Mouse (Mus musculus) olfactory bulb, adult 2 months (tissue): ENCODE results near the gene Lrg1.

Source experiments
- CTCF ChIP-seq: fragments of 200-500 bp; IDR thresholded peaks from 2 replicates; pipeline ENCODE4 v1.5.1; 2012; ENCODE audit warnings: low read depth, mild to moderate bottlenecking, low read length, moderate library complexity; ENCODE audit not compliant: insufficient read depth
- POLR2A ChIP-seq: fragments of 200-500 bp; IDR thresholded peaks from 2 replicates; pipeline ENCODE4 v1.6.1; 2012; ENCODE audit warnings: mild to moderate bottlenecking, low read depth, low read length, moderate library complexity; ENCODE audit not compliant: insufficient read depth

DNA sequence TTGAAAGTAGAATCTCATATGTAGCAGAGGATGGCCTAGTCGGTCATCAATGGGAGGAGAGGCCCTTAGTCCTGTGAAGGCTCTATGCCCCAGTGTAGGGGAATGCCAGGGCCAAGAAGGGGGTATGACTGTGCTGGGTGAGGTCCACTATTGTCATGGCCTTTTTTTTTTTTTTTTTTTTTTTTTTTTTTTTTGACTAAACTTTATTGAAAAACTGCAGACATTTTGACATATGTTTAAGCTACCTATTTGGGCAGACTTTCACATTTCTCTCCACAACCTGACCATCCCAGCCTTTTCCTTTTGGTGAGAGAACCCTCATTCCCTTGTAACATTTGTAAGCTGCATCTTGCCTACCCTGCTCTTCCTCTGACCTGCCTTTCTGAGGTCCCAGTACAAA is 29.5 kb downstream of the Lrg1 start:
- TF ChIP-seq CTCF = no peak
- TF ChIP-seq POLR2A = no peak
